Mouse (Mus musculus) spleen, adult 2 months (tissue): ENCODE data around the gene Dleu7.

Experiments used
- CTCF ChIP-seq: fragments of 200-500 bp; IDR thresholded peaks from 2 replicates; pipeline ENCODE4 v1.5.1; 2011; ENCODE audit warnings: mild to moderate bottlenecking, inconsistent platforms; ENCODE audit not compliant: insufficient read depth, insufficient read length, insufficient replicate concordance; ENCODE audit errors: extremely low read depth
- POLR2A ChIP-seq: fragments of 200-500 bp; IDR thresholded peaks from 2 replicates; pipeline ENCODE4 v1.6.1; 2011; ENCODE audit warnings: low read depth, low read length, inconsistent platforms

- TF ChIP-seq POLR2A (no peak), CTCF (no peak)
Observed at GRCm38 (mm10) chr14:62291406-62291987, 1.4 kb downstream of the Dleu7 start.
